Mouse (Mus musculus) cerebellum, adult 2 months (tissue): ENCODE data around the gene Prkcsh.

Source experiments
- CTCF ChIP-seq: fragments of 200-500 bp; IDR thresholded peaks from 2 replicates; pipeline ENCODE4 v1.5.1; 2011; ENCODE audit warnings: low read depth, mild to moderate bottlenecking, control low read depth, low read length, moderate library complexity, borderline replicate concordance; ENCODE audit not compliant: insufficient read depth
- POLR2A ChIP-seq: fragments of 200-500 bp; IDR thresholded peaks from 2 replicates; pipeline ENCODE4 v1.6.1; 2011; ENCODE audit warnings: low read length, control low read depth, borderline replicate concordance; ENCODE audit not compliant: insufficient read depth

DNA sequence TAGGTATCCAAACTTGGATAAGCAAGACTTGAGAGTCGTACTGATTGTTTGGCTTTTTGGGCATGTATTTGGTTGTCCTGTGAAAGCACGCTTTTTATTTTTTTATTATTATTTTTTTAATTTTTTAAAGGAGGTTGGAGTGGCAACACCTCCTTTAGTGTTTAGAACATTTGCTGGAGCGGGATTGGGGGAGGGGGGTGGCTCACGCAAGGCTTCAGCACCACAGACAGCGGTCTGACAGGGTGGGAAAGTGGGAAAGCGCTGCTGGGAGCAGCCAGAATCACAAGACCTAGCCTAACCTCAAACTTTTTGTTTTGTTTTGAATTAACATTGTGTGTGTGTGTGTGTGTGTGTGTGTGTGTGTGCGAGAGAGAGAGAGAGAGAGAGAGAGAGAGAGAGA lies 51.1 kb downstream of the Prkcsh start:
- TF ChIP-seq CTCF, result no peak
- TF ChIP-seq POLR2A, result no peak
